Mouse (Mus musculus) urinary bladder, postnatal 25 days (tissue): Measurements from ENCODE around the gene Ptges.

Experiments used
- DNase-seq: peaks from one replicate; pipeline ENCODE4 v3.0.0; 2022; ENCODE audit warnings: low spot score

Gene Ptges

GRCm38 (mm10) chr2:30846236-30846635 lies 83.4 kb downstream of the Ptges start:
- no peak for DNase-seq

GRCm38 (mm10) chr2:30845152-30846070 lies 84.3 kb downstream of the Ptges start:
- DNase-seq: no peak

- DNase-seq: no peak
These were observed 87.0 kb downstream of the Ptges start for GRCm38 (mm10) chr2:30842615-30843014.
